Mouse (Mus musculus): ENCODE data around the gene 1700125H20Rik.

The 1700125H20Rik gene

GRCm38 (mm10) chr11:85184082-85184481 is 13.9 kb downstream of the 1700125H20Rik start:
- peak; percentile 75 for DNase-seq (ENCODE audit: low read depth)

DNA sequence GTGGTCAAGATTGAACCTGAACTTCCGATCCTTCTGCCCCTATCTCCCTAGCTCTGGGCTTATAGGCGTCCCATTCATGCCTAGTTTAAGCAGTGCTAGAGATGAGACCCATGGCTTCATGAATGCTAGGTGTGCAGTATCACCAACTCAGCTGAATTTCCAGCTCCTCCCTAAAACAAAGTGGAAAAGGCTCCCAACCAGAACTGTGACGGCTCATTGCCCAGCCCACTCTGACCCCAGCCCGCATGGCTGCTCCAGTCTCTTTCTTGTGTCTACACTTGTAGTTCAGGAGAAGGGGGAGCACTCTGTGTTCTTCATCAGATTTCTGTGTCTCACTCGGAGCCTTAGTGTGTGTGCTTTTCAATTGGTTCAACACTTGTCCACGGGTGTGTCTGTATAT is 14.6 kb downstream of the 1700125H20Rik start:
- DNase-seq (ENCODE audit: low read depth), result no peak

DNA sequence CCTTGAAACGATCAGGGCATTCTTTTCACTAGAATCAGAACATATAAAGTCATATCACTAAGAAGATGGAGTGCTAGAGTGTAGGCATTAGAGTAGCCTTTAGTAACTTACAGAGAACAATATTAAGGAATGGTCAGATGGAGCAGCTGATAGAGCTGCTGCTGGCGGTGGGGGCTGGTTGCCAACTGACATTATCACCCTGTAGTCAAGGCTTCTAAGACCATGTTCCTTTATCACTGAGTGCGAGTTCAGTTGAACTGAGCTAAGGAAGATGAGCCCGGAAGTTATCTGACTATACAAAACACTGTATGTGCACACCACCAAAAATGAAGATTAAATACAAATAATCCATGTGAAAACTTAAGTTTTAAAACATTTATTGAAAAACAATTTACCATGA is 18.9 kb downstream of the 1700125H20Rik start:
- DNase-seq (ENCODE audit: low read depth), result peak; percentile 22

DNA sequence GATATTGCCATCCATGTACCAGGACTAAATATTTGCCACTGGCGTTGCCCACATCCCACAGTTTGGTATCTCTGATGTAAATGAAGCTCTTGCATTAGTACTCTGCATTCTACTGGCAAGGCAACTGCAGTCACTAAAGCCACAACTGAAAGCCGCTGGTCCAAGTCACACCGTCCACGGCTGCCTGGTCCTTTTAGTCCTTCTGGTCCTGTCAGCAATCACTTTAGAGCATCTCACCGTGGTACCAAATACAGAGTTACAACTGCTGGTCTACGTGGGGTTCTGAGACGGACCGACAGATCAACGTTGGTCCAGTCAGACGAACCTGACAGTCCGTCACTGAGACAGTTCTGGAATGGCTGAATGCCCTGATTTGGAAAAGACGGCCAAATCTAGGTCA is 20.5 kb downstream of the 1700125H20Rik start:
- no peak for DNase-seq (ENCODE audit: low read depth)

DNA sequence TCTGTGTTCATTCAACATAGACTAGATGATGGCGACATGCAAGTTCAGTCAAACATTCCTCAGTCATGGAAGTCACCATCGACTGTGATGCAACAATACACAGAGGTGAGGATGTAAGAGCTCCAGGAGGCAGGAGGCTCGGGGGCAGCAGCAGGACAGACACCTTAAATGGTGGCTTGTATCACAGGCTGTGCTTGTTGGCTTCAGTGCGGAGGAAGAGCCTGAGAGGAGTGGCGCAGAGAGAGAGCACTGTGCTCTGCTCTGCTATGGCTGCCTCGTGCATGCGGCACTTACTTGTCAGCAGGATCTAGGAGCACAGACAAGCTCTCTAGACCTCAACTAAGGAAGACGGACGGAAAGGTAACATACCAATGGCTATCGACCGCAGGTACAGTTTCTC is 24.0 kb downstream of the 1700125H20Rik start:
- DNase-seq (ENCODE audit: low read depth), result no peak

DNA sequence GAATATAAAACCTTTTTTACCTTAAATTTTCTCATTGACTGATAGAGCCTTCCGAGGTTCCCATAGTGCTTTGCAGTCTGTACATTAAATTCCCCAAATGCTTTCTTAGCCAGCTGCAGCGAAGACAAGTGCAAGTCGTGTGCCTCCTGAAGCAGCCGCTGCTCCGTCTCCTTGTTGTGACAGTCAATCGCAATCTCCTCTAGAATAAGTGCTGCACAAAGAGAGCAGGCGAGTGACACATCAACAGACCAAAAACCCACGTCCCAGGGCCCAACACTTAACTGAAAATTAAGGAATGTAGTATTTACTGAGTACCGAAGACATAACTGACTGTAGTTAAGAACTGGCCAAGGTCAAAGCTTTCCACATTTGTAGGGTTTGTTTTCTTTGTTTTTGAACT is 25.8 kb downstream of the 1700125H20Rik start:
- DNase-seq (ENCODE audit: low read depth), result no peak

GRCm38 (mm10) chr11:85198906-85199305 is 28.7 kb downstream of the 1700125H20Rik start:
- no peak for DNase-seq (ENCODE audit: low read depth)

DNA sequence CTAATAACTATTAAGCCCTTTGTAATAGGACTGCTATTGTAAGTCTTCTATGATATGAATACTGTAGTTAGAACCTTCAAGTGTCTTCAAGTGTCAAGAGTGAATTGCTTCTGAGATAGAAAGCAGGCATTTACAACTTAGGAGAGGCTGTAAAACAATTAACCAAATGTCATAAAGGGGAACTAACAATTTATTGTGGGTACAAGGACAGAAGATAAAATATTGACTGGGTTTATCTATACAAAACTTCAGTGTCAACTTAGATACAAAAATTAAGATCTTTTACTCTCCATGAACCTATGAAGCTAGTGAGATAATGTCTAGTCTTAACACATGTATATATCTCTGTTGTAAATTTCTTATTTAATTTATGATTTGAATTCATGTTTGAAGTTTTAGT is 36.0 kb downstream of the 1700125H20Rik start:
- DNase-seq (ENCODE audit: low read depth), result no peak

GRCm38 (mm10) chr11:85211151-85211550 is 40.9 kb downstream of the 1700125H20Rik start:
- DNase-seq (ENCODE audit: low read depth), result no peak

GRCm38 (mm10) chr11:85213215-85213614 is 43.0 kb downstream of the 1700125H20Rik start:
- peak; percentile 21 for DNase-seq (ENCODE audit: low read depth)

DNA sequence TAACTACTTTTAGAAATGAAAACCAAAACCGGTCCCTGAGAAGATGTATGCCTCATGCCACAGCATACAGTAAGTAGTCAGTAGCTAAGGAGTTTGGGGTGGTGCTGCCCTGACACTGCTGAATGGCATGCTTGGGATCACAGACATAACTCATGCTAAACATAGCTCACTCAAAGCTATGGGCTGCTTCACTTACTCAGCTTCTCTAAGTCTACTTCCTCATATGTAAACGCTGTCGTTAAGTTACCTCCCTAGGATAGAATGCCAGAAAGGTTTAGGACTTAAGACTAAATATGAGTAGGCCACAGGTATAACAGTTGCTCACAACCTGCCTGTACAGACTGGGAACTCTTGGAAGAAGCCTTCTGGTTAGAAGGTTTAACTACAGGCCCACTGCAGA is 44.5 kb downstream of the 1700125H20Rik start:
- DNase-seq (ENCODE audit: low read depth), result no peak

DNA sequence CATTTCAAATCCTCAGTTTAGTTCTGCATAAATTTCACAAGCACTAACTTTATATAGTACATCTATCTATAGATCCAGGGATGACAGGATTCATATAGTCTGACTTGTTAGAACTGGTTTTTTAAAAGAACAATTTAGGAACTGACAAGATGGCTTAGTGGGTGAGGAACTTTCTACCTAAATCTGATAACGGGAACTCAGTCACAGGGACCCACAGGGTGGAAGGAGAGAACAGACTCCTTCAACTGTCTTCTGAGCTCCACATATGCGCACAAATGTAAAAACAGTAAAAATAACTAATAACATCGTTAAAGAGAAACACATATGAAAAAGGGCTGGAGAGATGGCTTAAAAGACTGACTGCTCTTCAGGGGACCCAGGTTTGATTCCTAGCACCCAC is 48.8 kb downstream of the 1700125H20Rik start:
- DNase-seq (ENCODE audit: low read depth), result no peak

- no peak for DNase-seq (ENCODE audit: low read depth)
Measured at GRCm38 (mm10) chr11:85222561-85222960, 52.4 kb downstream of the 1700125H20Rik start.

DNA sequence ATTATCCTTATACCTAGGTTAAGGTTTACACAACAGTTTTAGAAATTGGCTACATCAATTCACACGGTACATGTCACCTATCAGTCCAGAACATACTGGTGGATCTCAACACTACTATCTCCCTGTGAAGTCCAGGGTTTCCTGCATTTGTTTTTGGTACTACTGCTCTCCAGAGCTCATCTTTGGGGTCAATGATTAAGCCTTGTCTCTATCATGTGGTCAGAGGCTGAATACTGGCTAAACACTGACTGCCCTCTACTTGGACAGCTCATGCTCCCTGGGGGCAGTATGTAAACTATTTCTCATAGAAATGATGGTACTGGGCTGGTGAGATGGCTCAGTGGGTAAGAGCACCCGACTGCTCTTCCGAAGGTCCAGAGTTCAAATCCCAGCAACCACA is 53.0 kb downstream of the 1700125H20Rik start:
- no peak for DNase-seq (ENCODE audit: low read depth)

Measured in c-Kit-positive CD71-positive TER-119-negative erythroid progenitor cells, embryonic 14.5 days (primary cell).